Mouse (Mus musculus) forebrain, embryonic 12.5 days (tissue): ENCODE measurements at regions not wholly inside any gene's neighbourhood (a gene's known extent, or its start where the extent isn't known, plus 50 kb on each side); places are given as distances from the start of the nearest gene placed in this dataset.

Experiments
- ATAC-seq: fragments of 200-750 bp; cut with Nextera tagmentation; 2 replicates; pipeline ENCODE4 v1.8.0; 2017; ENCODE audit warnings: moderate TSS enrichment; ENCODE audit not compliant: low FRiP score
- H3K27ac ChIP-seq: fragments of 300-500 bp; sonication (generic); 2 replicates; pipeline ENCODE4 v1.5.1; 2016; ENCODE audit warnings: mild to moderate bottlenecking
- H3K27me3 ChIP-seq: fragments of 300-500 bp; sonication (generic); 2 replicates; pipeline ENCODE4 v1.6.1; 2016; ENCODE audit warnings: mild to moderate bottlenecking
- H3K36me3 ChIP-seq: fragments of 300-500 bp; sonication (generic); replicated peaks from 2 replicates; pipeline ENCODE4 v1.6.1; 2016; ENCODE audit warnings: mild to moderate bottlenecking
- H3K4me1 ChIP-seq: fragments of 300-500 bp; sonication (generic); 2 replicates; pipeline ENCODE4 v1.6.1; 2016
- H3K4me2 ChIP-seq: fragments of 300-500 bp; sonication (generic); 2 replicates; pipeline ENCODE4 v1.6.1; 2016; ENCODE audit warnings: mild to moderate bottlenecking, moderate library complexity
- H3K4me3 ChIP-seq: fragments of 300-500 bp; sonication (generic); replicated peaks from 2 replicates; pipeline ENCODE4 v1.5.1; 2016; ENCODE audit warnings: mild to moderate bottlenecking
- H3K9ac ChIP-seq: fragments of 300-500 bp; sonication (generic); 2 replicates; pipeline ENCODE4 v1.6.1; 2016; ENCODE audit warnings: mild to moderate bottlenecking
- H3K9me3 ChIP-seq: fragments of 300-500 bp; sonication (generic); 2 replicates; pipeline ENCODE4 v1.6.1; 2016
- WGBS: fragments of 180-500 bp; shearing (Covaris S2); methylation state at CpG from one replicate; pipeline ENCODE4 v1.1.7; 2016; 5-methylcytosine and 5-hydroxymethylcytosine counted together

DNA sequence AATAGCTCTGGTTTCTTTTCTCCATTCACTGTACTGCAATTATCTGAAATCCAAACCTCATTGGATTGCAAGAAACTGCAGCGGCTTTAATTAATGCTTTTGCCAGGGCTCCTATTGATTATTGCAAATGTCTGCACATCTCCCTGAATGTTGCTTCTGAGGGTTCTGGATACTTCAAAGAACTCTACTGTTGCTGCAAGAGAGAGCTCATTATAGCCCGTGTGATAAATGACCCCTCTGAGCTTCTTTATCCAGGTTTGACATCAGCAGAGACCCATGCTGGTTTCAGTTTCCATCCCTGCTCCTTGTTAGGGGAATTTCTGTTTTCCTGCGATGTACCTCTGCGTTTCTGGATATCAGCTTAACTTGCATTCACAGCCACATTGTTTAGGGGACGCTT lies 78.4 kb upstream of the Nav3 start:
- Histone ChIP-seq H3K9ac (no peak overlapping the region), H3K27ac (no peak overlapping the region), H3K4me3 (no peak overlapping the region), H3K9me3 (no peaks in the 10 kb centered on the region), H3K4me1 (peaks cover 12% of the 10 kb centered on the region), H3K4me2 (peak overlapping the region; percentile 6; the same call in 1 of the 2 replicates), H3K36me3 (no peaks in the 10 kb centered on the region), H3K27me3 (no peaks in the 10 kb centered on the region)
- 30% methylated on average over 5 of the region's 5 CpGs for WGBS
- ATAC-seq: no peak

DNA sequence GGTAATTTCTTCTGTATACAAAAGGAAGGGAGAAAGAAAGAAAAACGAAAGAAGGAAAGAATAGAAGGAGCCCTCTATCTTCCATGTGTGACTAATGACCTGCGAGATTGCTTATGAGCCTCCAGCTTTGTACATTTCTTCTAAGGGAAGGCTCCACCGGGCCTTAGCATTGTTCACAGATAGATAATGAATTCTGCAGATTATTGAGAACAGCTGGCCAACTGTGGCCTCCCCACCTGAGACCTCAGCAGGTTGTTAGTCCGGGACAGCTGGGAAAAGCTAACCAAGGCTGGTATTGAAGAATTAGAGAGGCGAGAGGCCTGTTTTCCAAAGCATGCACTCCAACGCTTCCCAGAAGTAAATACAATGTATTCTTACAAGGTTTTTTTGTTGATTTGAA lies 86.7 kb upstream of the Nav3 start:
- Histone ChIP-seq H3K9me3 (no peaks in the 10 kb centered on the region), H3K36me3 (no peaks in the 10 kb centered on the region), H3K27me3 (no peaks in the 10 kb centered on the region), H3K27ac (no peak overlapping the region), H3K4me3 (no peak overlapping the region), H3K4me1 (peaks cover 8% of the 10 kb centered on the region; the same call in 1 of the 2 replicates), H3K4me2 (no peak overlapping the region), H3K9ac (no peak overlapping the region)
- peak; percentile 56 for ATAC-seq
- 13% methylated on average over 6 of the region's 6 CpGs for WGBS

DNA sequence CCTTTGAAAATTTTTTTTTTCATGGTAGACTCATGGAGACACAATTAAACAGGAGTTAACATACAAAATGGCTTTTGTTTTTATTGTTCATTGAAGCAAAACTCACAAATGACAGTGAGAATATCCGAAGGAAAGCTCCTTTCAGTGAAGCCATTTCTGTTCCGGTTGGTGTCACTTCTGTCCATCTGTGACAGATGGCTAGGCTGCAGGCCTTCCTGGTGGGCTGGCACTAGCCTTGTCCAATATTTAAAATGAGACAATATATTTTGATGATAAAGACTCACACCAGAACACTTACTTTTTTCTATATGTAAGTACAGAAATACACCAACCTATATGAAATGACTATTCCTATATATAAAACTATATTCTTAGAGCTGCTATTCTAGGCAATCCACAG lies 92.4 kb upstream of the Nav3 start:
- Histone ChIP-seq H3K9ac (no peak overlapping the region), H3K4me3 (no peak overlapping the region)

DNA sequence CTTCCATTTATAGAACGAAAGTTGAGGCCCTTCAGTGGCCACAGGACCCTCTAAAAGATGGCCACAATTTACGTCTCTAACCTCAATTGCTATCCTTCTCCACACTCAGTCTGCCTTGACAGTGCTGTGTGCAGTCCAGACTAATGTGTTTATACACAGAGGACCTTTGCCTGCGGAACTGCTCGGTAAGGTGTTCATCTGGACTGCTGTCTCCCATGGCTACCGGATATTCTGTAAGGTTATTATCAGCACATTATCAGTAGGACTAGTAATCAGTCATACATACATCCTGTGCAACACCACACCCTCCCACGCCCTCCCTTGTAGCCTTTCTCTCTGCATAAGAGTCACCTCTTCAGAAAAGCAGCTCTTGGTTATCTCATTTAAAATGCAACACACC lies 98.0 kb upstream of the Nav3 start:
- Histone ChIP-seq H3K4me2 (no peak overlapping the region), H3K9me3 (no peaks in the 10 kb centered on the region), H3K9ac (no peak overlapping the region), H3K36me3 (no peaks in the 10 kb centered on the region), H3K27me3 (no peaks in the 10 kb centered on the region), H3K27ac (no peak overlapping the region), H3K4me3 (no peak overlapping the region), H3K4me1 (no peaks in the 10 kb centered on the region)
- ATAC-seq: no peak
- 90% methylated on average over 6 of the region's 6 CpGs for WGBS

More for the DNA sequence above, 92.4 kb upstream of the Nav3 start:
- Histone ChIP-seq H3K27me3 (no peaks in the 10 kb centered on the region), H3K4me1 (no peaks in the 10 kb centered on the region), H3K9me3 (no peaks in the 10 kb centered on the region), H3K27ac (no peak overlapping the region), H3K4me2 (no peak overlapping the region), H3K36me3 (no peaks in the 10 kb centered on the region)
- ATAC-seq: no peak
- WGBS: 71% methylated on average over 2 of the region's 2 CpGs

DNA sequence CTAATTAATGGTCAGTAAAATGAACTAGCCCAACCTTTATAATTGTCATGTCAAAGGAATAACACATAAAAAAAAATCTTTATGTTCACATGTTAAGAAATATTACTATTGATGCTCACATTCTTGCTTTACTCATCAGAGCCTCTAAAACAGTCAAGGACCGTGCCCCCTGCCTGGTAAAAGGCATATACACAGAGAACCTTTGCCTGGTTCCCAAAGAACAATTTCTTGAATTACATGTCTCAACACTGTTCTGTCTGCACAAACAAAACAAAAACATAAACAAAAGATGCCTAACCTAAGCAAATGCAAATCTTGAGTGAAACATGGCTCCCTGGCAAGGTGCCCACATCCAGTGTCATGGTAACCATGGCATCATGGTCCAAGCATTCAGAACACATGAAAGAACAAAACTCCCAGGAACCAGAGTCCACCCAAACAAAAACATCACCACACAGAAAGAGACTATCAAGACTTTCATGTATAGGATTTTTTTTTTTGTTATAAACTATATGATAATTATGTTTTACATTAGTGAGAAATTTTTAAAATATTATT lies 100.4 kb upstream of the Nav3 start:
- H3K9me3 ChIP-seq: no peaks in the 10 kb centered on the region
- no peaks in the 10 kb centered on the region for H3K4me1 ChIP-seq
- ATAC-seq: peak; percentile 69; the same call in 1 of the 2 replicates

DNA sequence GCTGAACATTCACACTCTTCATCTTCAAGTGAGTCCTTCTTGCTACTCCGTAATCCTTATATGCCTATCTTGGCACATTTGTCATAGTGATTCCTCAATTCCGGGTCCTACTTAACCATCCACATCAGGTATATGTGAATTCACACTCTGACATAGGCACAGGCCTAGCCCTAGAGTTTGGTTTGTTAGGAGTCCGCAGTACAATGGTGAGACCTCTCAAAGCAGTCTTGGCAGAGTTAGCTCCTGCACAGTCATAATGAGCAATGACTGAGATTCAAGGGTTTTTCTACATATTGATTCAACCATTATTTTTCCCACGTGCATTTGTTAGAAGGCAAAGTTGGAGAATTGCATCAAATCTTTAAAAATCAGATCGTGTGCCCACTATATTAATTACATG lies 107.1 kb upstream of the Nav3 start:
- Histone ChIP-seq H3K9me3 (no peaks in the 10 kb centered on the region), H3K9ac (no peak overlapping the region), H3K4me1 (peaks cover 5% of the 10 kb centered on the region; the same call in 1 of the 2 replicates), H3K36me3 (no peaks in the 10 kb centered on the region), H3K4me3 (no peak overlapping the region), H3K4me2 (no peak overlapping the region), H3K27ac (no peak overlapping the region), H3K27me3 (no peaks in the 10 kb centered on the region)
- no peak for ATAC-seq
- 90% methylated on average over 5 of the region's 5 CpGs for WGBS

More for the DNA sequence above, 100.4 kb upstream of the Nav3 start:
- H3K36me3 ChIP-seq: no peaks in the 10 kb centered on the region
- no peak overlapping the region for H3K4me2 ChIP-seq
- no peak overlapping the region for H3K4me3 ChIP-seq
- no peak overlapping the region for H3K9ac ChIP-seq
- 65% methylated on average over 1 of the region's 1 CpGs for WGBS
- H3K27ac ChIP-seq: no peak overlapping the region
- no peaks in the 10 kb centered on the region for H3K27me3 ChIP-seq

DNA sequence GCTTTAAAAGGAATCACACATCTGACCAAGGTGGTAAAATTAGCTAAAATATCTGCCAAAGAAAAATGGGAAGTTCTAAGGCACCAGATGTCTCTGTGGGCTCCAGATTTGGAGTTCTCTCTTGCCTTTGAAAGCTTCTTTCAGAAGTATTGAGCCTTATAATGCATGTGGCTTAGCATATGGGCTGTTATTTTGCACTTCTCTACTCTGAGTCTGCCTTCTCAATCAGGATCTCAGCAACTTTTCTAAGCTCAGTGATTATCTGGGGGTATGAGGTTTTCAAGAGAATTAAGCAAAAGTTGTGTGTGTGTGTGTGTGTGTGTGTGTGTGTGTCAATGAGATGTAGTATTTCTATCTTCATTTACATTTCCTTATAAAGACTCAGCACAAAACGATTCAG lies 107.6 kb upstream of the Nav3 start:
- Histone ChIP-seq H3K27ac (no peak overlapping the region), H3K4me2 (no peak overlapping the region), H3K4me1 (peaks cover 5% of the 10 kb centered on the region; the same call in 1 of the 2 replicates), H3K9ac (no peak overlapping the region), H3K27me3 (no peaks in the 10 kb centered on the region), H3K9me3 (no peaks in the 10 kb centered on the region), H3K4me3 (no peak overlapping the region), H3K36me3 (no peaks in the 10 kb centered on the region)
- 68% methylated on average over 1 of the region's 1 CpGs for whole genome bisulfite sequencing
- ATAC-seq: no peak

DNA sequence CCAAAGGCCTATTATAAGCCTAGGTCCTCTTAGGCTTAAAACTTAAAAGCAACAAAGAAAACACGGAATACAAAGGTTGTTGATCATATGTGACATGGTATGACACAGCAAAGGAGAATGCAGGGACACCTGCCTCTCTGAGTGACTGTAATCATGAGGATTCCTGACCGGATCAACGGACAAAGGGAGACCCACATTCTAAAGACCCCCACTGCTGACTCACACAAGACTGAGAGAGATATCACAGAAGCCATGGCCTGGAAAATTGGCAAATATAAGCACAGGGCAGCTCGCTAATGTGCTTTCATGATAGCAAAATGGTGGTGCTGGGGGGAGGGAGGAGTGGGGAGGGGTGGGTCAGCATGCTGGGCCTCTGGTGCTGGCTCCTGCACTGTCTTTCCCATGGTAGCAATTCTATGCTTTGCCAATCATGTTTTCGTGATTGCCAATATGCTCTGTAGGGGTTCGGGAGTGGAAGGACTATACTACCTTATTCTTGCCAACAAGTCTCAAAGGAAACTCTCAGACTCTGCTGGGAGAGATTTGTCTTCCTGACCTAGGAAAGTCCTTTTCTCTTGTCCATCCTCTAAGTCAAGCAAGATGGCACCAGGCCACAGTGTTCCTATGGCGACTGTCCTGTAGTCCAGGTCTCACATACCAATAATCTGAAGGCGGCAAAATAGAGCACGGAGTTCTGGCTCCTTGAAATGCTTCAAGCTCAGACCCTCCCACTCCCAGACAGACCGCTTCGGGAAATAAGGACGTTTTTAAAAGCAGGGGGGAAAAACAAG lies 110.5 kb upstream of the Nav3 start:
- H3K36me3 ChIP-seq: no peaks in the 10 kb centered on the region
- H3K4me2 ChIP-seq: no peak overlapping the region
- H3K4me1 ChIP-seq: peaks cover 5% of the 10 kb centered on the region; the same call in 1 of the 2 replicates
- H3K27ac ChIP-seq: no peak overlapping the region
- H3K9ac ChIP-seq: no peak overlapping the region
- 76% methylated on average over 12 of the region's 12 CpGs for WGBS
- H3K27me3 ChIP-seq: no peaks in the 10 kb centered on the region
- H3K9me3 ChIP-seq: no peaks in the 10 kb centered on the region
- ATAC-seq: no peak; the same call in 1 of the 2 replicates
- H3K4me3 ChIP-seq: no peak overlapping the region

DNA sequence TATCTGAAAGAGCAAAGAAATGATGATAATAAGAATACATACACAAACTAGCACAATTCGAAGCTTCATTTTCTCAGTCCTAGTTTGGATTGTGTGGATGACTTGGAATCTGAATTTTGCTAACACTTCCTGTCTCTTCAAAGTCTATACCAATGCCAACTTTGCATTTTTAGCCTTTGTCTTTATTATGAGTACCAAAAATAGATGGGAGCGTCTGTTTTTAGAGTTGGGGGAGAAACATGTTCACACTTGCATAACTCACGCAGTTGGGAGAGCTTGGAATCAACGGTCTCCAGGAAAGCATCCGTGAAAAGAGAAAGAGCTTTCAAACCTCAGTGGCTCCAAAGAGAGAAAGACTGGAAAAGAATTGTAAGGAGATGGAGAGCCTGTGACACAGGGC lies 114.5 kb upstream of the Nav3 start:
- Histone ChIP-seq H3K27me3 (no peaks in the 10 kb centered on the region), H3K9ac (no peak overlapping the region), H3K9me3 (no peaks in the 10 kb centered on the region), H3K4me1 (peaks cover 5% of the 10 kb centered on the region; the same call in 1 of the 2 replicates), H3K4me3 (no peak overlapping the region), H3K36me3 (no peaks in the 10 kb centered on the region), H3K27ac (no peak overlapping the region), H3K4me2 (no peak overlapping the region)
- no peak for ATAC-seq
- 91% methylated on average over 5 of the region's 5 CpGs for WGBS

DNA sequence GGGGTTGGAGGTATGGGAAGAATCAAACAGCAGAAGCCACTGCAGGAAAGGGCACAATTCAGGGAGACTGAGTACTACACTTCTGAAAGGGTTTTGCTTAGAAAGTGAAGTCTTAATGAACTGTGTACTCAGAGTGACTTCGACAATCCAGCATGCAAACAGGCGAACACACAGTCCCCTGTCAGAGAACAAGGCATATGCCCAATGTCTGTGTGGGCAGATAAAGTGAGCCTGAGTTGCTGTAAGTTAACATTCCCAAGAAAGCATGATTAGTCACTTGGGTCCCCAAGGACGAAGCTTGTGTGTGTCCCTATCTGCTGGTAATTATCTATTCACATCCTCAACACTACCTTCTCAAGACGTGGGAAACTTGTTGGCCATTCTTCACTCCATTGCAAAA lies 115.2 kb upstream of the Nav3 start:
- H3K4me1 ChIP-seq: peaks cover 3% of the 10 kb centered on the region; the same call in 1 of the 2 replicates
- H3K9me3 ChIP-seq: no peaks in the 10 kb centered on the region
- 81% methylated on average over 4 of the region's 4 CpGs for WGBS
- H3K4me2 ChIP-seq: no peak overlapping the region
- no peak overlapping the region for H3K9ac ChIP-seq
- ATAC-seq: no peak
- no peak overlapping the region for H3K27ac ChIP-seq
- H3K36me3 ChIP-seq: no peaks in the 10 kb centered on the region
- no peaks in the 10 kb centered on the region for H3K27me3 ChIP-seq
- H3K4me3 ChIP-seq: no peak overlapping the region

DNA sequence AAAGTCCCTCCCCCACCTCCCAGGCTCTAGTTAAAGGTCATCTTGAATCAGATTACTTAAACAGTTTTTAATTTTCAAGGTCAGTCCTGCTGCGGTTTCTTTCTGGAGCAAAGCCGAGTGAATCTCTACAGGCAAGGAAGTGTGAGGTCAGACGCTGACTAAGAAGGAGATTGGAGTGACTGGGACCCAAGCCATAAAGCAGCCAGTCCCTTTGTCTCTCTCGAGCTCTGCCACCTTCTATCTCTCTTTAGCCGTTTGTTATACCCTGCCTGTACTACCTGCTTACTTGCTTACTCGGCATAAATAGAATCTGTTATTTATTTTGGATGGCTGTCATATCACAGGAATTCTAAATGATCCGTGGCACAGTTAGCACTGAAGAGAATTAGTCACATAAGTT lies 117.5 kb upstream of the Nav3 start:
- Histone ChIP-seq H3K4me2 (no peak overlapping the region), H3K9ac (no peak overlapping the region), H3K9me3 (no peaks in the 10 kb centered on the region), H3K4me3 (no peak overlapping the region), H3K36me3 (no peaks in the 10 kb centered on the region), H3K4me1 (no peaks in the 10 kb centered on the region), H3K27ac (no peak overlapping the region), H3K27me3 (no peaks in the 10 kb centered on the region)
- ATAC-seq: no peak
- 78% methylated on average over 7 of the region's 7 CpGs for WGBS

DNA sequence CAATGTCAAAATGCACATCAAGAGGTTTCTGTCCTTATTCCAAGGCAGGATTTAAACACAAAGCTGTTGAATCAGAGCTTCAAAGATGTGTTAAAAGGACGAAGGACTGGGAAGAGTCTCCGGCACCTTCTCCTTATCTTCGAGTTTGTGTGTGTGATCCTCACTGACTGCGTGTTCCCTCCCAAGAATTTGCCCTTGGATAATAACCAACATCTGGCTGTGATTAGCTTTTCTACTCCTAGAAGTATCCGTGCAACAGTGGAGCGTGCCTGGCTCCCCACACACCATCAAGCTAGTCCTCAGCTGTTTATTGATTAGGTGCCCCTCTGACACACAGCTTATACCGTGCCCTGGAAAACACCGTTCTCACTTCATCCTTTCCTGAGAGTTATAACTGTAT lies 130.0 kb upstream of the Nav3 start:
- H3K4me2 ChIP-seq: no peak overlapping the region
- ATAC-seq: no peak
- H3K9ac ChIP-seq: no peak overlapping the region
- no peak overlapping the region for H3K4me3 ChIP-seq
- no peaks in the 10 kb centered on the region for H3K9me3 ChIP-seq
- H3K27ac ChIP-seq: no peak overlapping the region
- 82% methylated on average over 8 of the region's 8 CpGs for WGBS
- no peaks in the 10 kb centered on the region for H3K4me1 ChIP-seq
- H3K36me3 ChIP-seq: no peaks in the 10 kb centered on the region
- no peaks in the 10 kb centered on the region for H3K27me3 ChIP-seq

DNA sequence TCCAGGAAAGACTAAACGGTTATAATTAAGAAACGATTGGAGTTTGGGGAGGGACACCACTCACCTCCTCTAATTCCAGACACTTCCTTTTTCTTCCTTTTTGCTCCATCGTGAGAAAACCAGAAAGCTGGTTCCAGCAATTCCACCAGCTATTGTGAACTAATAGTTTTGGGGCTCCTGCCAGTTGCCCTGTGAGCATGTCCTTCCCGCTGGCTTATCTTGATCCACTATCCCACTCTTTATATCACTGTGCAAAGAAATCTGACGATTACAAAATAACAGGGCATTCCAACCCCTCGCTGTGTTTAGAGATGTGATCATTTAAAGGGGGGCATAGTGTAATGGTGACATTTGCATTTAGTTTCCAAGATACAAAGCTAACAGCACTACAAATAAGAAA lies 130.5 kb upstream of the Nav3 start:
- 86% methylated on average over 6 of the region's 6 CpGs for WGBS
- no peak overlapping the region for H3K27ac ChIP-seq
- ATAC-seq: no peak
- no peak overlapping the region for H3K4me2 ChIP-seq
- H3K9ac ChIP-seq: no peak overlapping the region
- H3K27me3 ChIP-seq: no peaks in the 10 kb centered on the region
- no peaks in the 10 kb centered on the region for H3K9me3 ChIP-seq
- no peak overlapping the region for H3K4me3 ChIP-seq
- no peaks in the 10 kb centered on the region for H3K4me1 ChIP-seq
- no peaks in the 10 kb centered on the region for H3K36me3 ChIP-seq
